Mouse (Mus musculus): ENCODE measurements around the gene Ssx2ip. TPM values are rescaled to one million over a fixed set of nuclear protein-coding genes. Genes with fewer than 3 reads are reported as not detected.
A peak's percentile ranks its signal among the peaks of the same experiment; 100 is the strongest.
"Not testable (repeated sequence)": the region's sequence is repeated elsewhere in the genome, so short reads cannot be mapped to it uniquely, and the experiment has no call there.

Ssx2ip gene
- total and polyA plus RNA-seq, 2 experiments from 2014 or later = 23.5 to 23.6 TPM

- H3K4me1 ChIP-seq (ENCODE audit: insufficient read depth, low read length) = no peaks in the 10 kb centered on the region
- 81% methylated on average over 9 of the region's 9 CpGs for whole genome bisulfite sequencing
- H3K9ac ChIP-seq (replicated peaks; ENCODE audit: low read length) = no peak overlapping the region
- no peak for DNase-seq (ENCODE audit: low spot score)
- H3K27me3 ChIP-seq (ENCODE audit: insufficient read depth, low read length) = no peaks in the 10 kb centered on the region
- no peak overlapping the region for H3K4me3 ChIP-seq (ENCODE audit: low read length)
- no peak overlapping the region for H3K27ac ChIP-seq
- no peak for ATAC-seq
- no peak overlapping the region for H3K4me2 ChIP-seq (ENCODE audit: low read depth, low read length)
- no peak for TF ChIP-seq CTCF (IDR thresholded peaks at IDR 0.05; ENCODE audit: low read depth)
- H3K36me3 ChIP-seq (ENCODE audit: insufficient read depth, low read length) = peaks cover 25% of the 10 kb centered on the region
- H3K9me3 ChIP-seq (ENCODE audit: low read length) = no peaks in the 10 kb centered on the region
Measured at GRCm38 (mm10) chr3:146419534-146419933, 15.1 kb downstream of the Ssx2ip start.

GRCm38 (mm10) chr3:146419992-146420537 lies 15.6 kb downstream of the Ssx2ip start:
- TF ChIP-seq CTCF (IDR thresholded peaks at IDR 0.05; ENCODE audit: low read depth) = no peak
- Histone ChIP-seq H3K27me3 (ENCODE audit: insufficient read depth, low read length) (no peaks in the 10 kb centered on the region), H3K4me1 (ENCODE audit: insufficient read depth, low read length) (no peaks in the 10 kb centered on the region), H3K36me3 (ENCODE audit: insufficient read depth, low read length) (peaks cover 25% of the 10 kb centered on the region), H3K27ac (no peak overlapping the region), H3K9ac (replicated peaks; ENCODE audit: low read length) (no peak overlapping the region), H3K9me3 (ENCODE audit: low read length) (no peaks in the 10 kb centered on the region), H3K4me2 (ENCODE audit: low read depth, low read length) (no peak overlapping the region), H3K4me3 (ENCODE audit: low read length) (no peak overlapping the region)
- ATAC-seq (no peak), DNase-seq (ENCODE audit: low spot score) (no peak)
- 88% methylated on average over 15 of the region's 15 CpGs for WGBS

- no peak overlapping the region for H3K4me3 ChIP-seq (ENCODE audit: low read length)
- H3K36me3 ChIP-seq (ENCODE audit: insufficient read depth, low read length) = peaks cover 25% of the 10 kb centered on the region
- TF ChIP-seq CTCF (IDR thresholded peaks at IDR 0.05; ENCODE audit: low read depth) = no peak
- no peak overlapping the region for H3K4me2 ChIP-seq (ENCODE audit: low read depth, low read length)
- ATAC-seq (no peak), DNase-seq (ENCODE audit: low spot score) (no peak)
- H3K9me3 ChIP-seq (ENCODE audit: low read length) = no peaks in the 10 kb centered on the region
- 70% methylated on average over 8 of the region's 8 CpGs for WGBS
- H3K27me3 ChIP-seq (ENCODE audit: insufficient read depth, low read length) = no peaks in the 10 kb centered on the region
- no peak overlapping the region for H3K27ac ChIP-seq
- no peak overlapping the region for H3K9ac ChIP-seq (replicated peaks; ENCODE audit: low read length)
- H3K4me1 ChIP-seq (ENCODE audit: insufficient read depth, low read length) = no peaks in the 10 kb centered on the region
Measured at GRCm38 (mm10) chr3:146421787-146422186, 17.3 kb downstream of the Ssx2ip start.

GRCm38 (mm10) chr3:146423710-146424109 lies 19.3 kb downstream of the Ssx2ip start:
- peaks cover 38% of the 10 kb centered on the region for H3K36me3 ChIP-seq (ENCODE audit: insufficient read depth, low read length)
- ATAC-seq = no peak

GRCm38 (mm10) chr3:146424306-146424900 lies 20.0 kb downstream of the Ssx2ip start:
- H3K4me1 ChIP-seq (ENCODE audit: insufficient read depth, low read length) = no peaks in the 10 kb centered on the region
- H3K9ac ChIP-seq (replicated peaks; ENCODE audit: low read length) = no peak overlapping the region
- no peaks in the 10 kb centered on the region for H3K27me3 ChIP-seq (ENCODE audit: insufficient read depth, low read length)
- no peak for TF ChIP-seq CTCF (IDR thresholded peaks at IDR 0.05; ENCODE audit: low read depth)
- no peak overlapping the region for H3K4me2 ChIP-seq (ENCODE audit: low read depth, low read length)
- H3K9me3 ChIP-seq (ENCODE audit: low read length) = no peaks in the 10 kb centered on the region
- H3K36me3 ChIP-seq (ENCODE audit: insufficient read depth, low read length) = peaks cover 31% of the 10 kb centered on the region
- no peak overlapping the region for H3K4me3 ChIP-seq (ENCODE audit: low read length)
- DNase-seq (ENCODE audit: low spot score) = no peak
- WGBS = 54% methylated on average over 7 of the region's 7 CpGs
- no peak overlapping the region for H3K27ac ChIP-seq
- no peak; the same call in 1 of the 2 replicates for ATAC-seq

More at GRCm38 (mm10) chr3:146423710-146424109, 19.3 kb downstream of the Ssx2ip start:
- Histone ChIP-seq H3K9ac (replicated peaks; ENCODE audit: low read length) (no peak overlapping the region), H3K4me1 (ENCODE audit: insufficient read depth, low read length) (no peaks in the 10 kb centered on the region), H3K4me3 (ENCODE audit: low read length) (no peak overlapping the region), H3K9me3 (ENCODE audit: low read length) (no peaks in the 10 kb centered on the region), H3K27ac (no peak overlapping the region), H3K27me3 (ENCODE audit: insufficient read depth, low read length) (no peaks in the 10 kb centered on the region), H3K4me2 (ENCODE audit: low read depth, low read length) (no peak overlapping the region)
- 79% methylated on average over 7 of the region's 7 CpGs for WGBS
- TF ChIP-seq CTCF (IDR thresholded peaks at IDR 0.05; ENCODE audit: low read depth) = peak; percentile 44
- DNase-seq (ENCODE audit: low spot score) = no peak

GRCm38 (mm10) chr3:146425902-146426301 lies 21.5 kb downstream of the Ssx2ip start:
- no peaks in the 10 kb centered on the region for H3K27me3 ChIP-seq (ENCODE audit: insufficient read depth, low read length)
- peaks cover 18% of the 10 kb centered on the region for H3K36me3 ChIP-seq (ENCODE audit: insufficient read depth, low read length)
- no peak overlapping the region for H3K27ac ChIP-seq
- H3K9me3 ChIP-seq (ENCODE audit: low read length) = no peaks in the 10 kb centered on the region
- H3K4me1 ChIP-seq (ENCODE audit: insufficient read depth, low read length) = no peaks in the 10 kb centered on the region
- H3K4me3 ChIP-seq (ENCODE audit: low read length) = no peak overlapping the region
- ATAC-seq (0 out of 2 replicates have a peak, but pooled peaks have one; percentile 22), DNase-seq (ENCODE audit: low spot score) (no peak)
- H3K9ac ChIP-seq (replicated peaks; ENCODE audit: low read length) = no peak overlapping the region
- 61% methylated on average over 7 of the region's 7 CpGs for WGBS
- no peak for TF ChIP-seq CTCF (IDR thresholded peaks at IDR 0.05; ENCODE audit: low read depth)
- H3K4me2 ChIP-seq (ENCODE audit: low read depth, low read length) = no peak overlapping the region

GRCm38 (mm10) chr3:146426489-146426888 lies 22.0 kb downstream of the Ssx2ip start:
- DNase-seq (ENCODE audit: low spot score) (peak; percentile 43), ATAC-seq (peak; percentile 36; the same call in 1 of the 2 replicates)
- Histone ChIP-seq H3K9ac (replicated peaks; ENCODE audit: low read length) (no peak overlapping the region), H3K36me3 (ENCODE audit: insufficient read depth, low read length) (peaks cover 23% of the 10 kb centered on the region), H3K9me3 (ENCODE audit: low read length) (no peaks in the 10 kb centered on the region), H3K4me1 (ENCODE audit: insufficient read depth, low read length) (no peaks in the 10 kb centered on the region), H3K4me3 (ENCODE audit: low read length) (no peak overlapping the region), H3K4me2 (ENCODE audit: low read depth, low read length) (no peak overlapping the region), H3K27ac (no peak overlapping the region), H3K27me3 (ENCODE audit: insufficient read depth, low read length) (no peaks in the 10 kb centered on the region)
- no peak for TF ChIP-seq CTCF (IDR thresholded peaks at IDR 0.05; ENCODE audit: low read depth)
- WGBS = 64% methylated on average over 8 of the region's 8 CpGs

GRCm38 (mm10) chr3:146433063-146433462 lies 28.6 kb downstream of the Ssx2ip start:
- H3K4me2 ChIP-seq (ENCODE audit: low read depth, low read length); H3K4me3 ChIP-seq (ENCODE audit: low read length); H3K27me3 ChIP-seq (ENCODE audit: insufficient read depth, low read length); DNase-seq (ENCODE audit: low spot score); ATAC-seq; H3K9me3 ChIP-seq (ENCODE audit: low read length); H3K4me1 ChIP-seq (ENCODE audit: insufficient read depth, low read length); H3K9ac ChIP-seq (replicated peaks; ENCODE audit: low read length); H3K27ac ChIP-seq: not testable (repeated sequence)
- WGBS = 96% methylated on average over 11 of the region's 11 CpGs
- H3K36me3 ChIP-seq (ENCODE audit: insufficient read depth, low read length) = peaks cover 47% of the 10 kb centered on the region

All from hindbrain, postnatal 0 days (tissue).